Mouse (Mus musculus) intestine, embryonic 16.5 days (tissue): ENCODE results near the gene Dusp15. TPM values are rescaled to one million over a fixed set of nuclear protein-coding genes. Genes with fewer than 3 reads are reported as not detected.

Source experiments
- ATAC-seq: fragments of 200-750 bp; cut with Nextera tagmentation; 2 replicates; pipeline ENCODE4 v1.8.0; 2017; ENCODE audit warnings: moderate TSS enrichment, moderate library complexity
- H3K27ac ChIP-seq: fragments of 300-500 bp; sonication (generic); 2 replicates; pipeline ENCODE4 v1.5.1; 2014; ENCODE audit warnings: mild to moderate bottlenecking, low read length
- H3K27me3 ChIP-seq: fragments of 300-500 bp; sonication (generic); replicated peaks from 2 replicates; pipeline ENCODE4 v1.6.1; 2014; ENCODE audit warnings: low read length, control low read depth, mixed read lengths; ENCODE audit not compliant: control insufficient read depth, insufficient read depth
- H3K36me3 ChIP-seq: fragments of 300-500 bp; sonication (generic); 2 replicates; pipeline ENCODE4 v1.6.1; 2014; ENCODE audit warnings: low read length, control low read depth; ENCODE audit not compliant: control insufficient read depth, insufficient read depth
- H3K4me1 ChIP-seq: fragments of 300-500 bp; sonication (generic); 2 replicates; pipeline ENCODE4 v1.6.1; 2014; ENCODE audit warnings: low read length, control low read depth, mixed read lengths; ENCODE audit not compliant: control insufficient read depth, insufficient read depth
- H3K4me2 ChIP-seq: fragments of 300-500 bp; sonication (generic); 2 replicates; pipeline ENCODE4 v1.6.1; 2014; ENCODE audit warnings: low read depth, low read length, control low read depth
- H3K4me3 ChIP-seq: fragments of 300-500 bp; sonication (generic); 2 replicates; pipeline ENCODE4 v1.5.1; 2014; ENCODE audit warnings: mild to moderate bottlenecking, low read length
- H3K9ac ChIP-seq: fragments of 300-500 bp; sonication (generic); 2 replicates; pipeline ENCODE4 v1.6.1; 2014; ENCODE audit warnings: low read depth, low read length
- H3K9me3 ChIP-seq: fragments of 300-500 bp; sonication (generic); 2 replicates; pipeline ENCODE4 v1.6.1; 2016; ENCODE audit warnings: low read length, control low read depth; ENCODE audit not compliant: control insufficient read depth
- WGBS: fragments of 180-500 bp; shearing (Covaris S2); extraction: QIAGEN DNeasy Blood & Tissue Kit; methylation state at CpG from one replicate; pipeline ENCODE4 v1.1.7; 2014; 5-methylcytosine and 5-hydroxymethylcytosine counted together
- polyA plus RNA-seq: library from polyadenylated mRNA; unstranded; fragments of >200 nt; fragmentation: Nextera tagmentation; extraction: Ambion mirVana; gene quantifications from 2 replicates; pipeline ENCODE4 v1.2.1, GENCODE M21; 2015

Dusp15 gene
- polyA plus RNA-seq, 1 experiment from 2014 or later, result 0.13 TPM

- 38% methylated on average over 5 of the region's 5 CpGs for WGBS
- no peaks in the 10 kb centered on the region; the same call in 1 of the 2 replicates for H3K4me1 ChIP-seq
- H3K9me3 ChIP-seq, result no peaks in the 10 kb centered on the region
- no peak overlapping the region for H3K27ac ChIP-seq
- no peak overlapping the region for H3K4me3 ChIP-seq
- no peak overlapping the region for H3K9ac ChIP-seq
- H3K4me2 ChIP-seq, result no peak overlapping the region
- H3K27me3 ChIP-seq, result no peaks in the 10 kb centered on the region; the same call in 1 of the 2 replicates
- no peak for ATAC-seq
- no peaks in the 10 kb centered on the region for H3K36me3 ChIP-seq
Observed at GRCm38 (mm10) chr2:152933614-152934013, 17.9 kb downstream of the Dusp15 start.

GRCm38 (mm10) chr2:152933048-152933447 lies 18.4 kb downstream of the Dusp15 start, which contains the start of gene Foxs1:
Gene Foxs1 (minus strand): TSS chr2:152933208.
- 0 out of 2 replicates have a peak within 1 kb of the TSS, but pooled peaks have one; percentile 6 for H3K4me3 ChIP-seq

GRCm38 (mm10) chr2:152931456-152932160 lies 19.9 kb downstream of the Dusp15 start:
- peak overlapping the region; percentile 27; the same call in 1 of the 2 replicates for H3K9ac ChIP-seq
- ATAC-seq, result no peak
- no peaks in the 10 kb centered on the region; the same call in 1 of the 2 replicates for H3K27me3 ChIP-seq
- H3K27ac ChIP-seq, result peak overlapping the region; percentile 54
- WGBS, result 58% methylated on average over 12 of the region's 12 CpGs
- H3K4me1 ChIP-seq, result no peaks in the 10 kb centered on the region; the same call in 1 of the 2 replicates
- H3K4me2 ChIP-seq, result no peak overlapping the region
- 0 out of 2 replicates have a peak overlapping the region, but pooled peaks have one; percentile 6 for H3K4me3 ChIP-seq
- H3K36me3 ChIP-seq, result no peaks in the 10 kb centered on the region
- no peaks in the 10 kb centered on the region for H3K9me3 ChIP-seq

More at GRCm38 (mm10) chr2:152933048-152933447, 18.4 kb downstream of the Dusp15 start, which contains the start of gene Foxs1:
- H3K9me3 ChIP-seq, result no peaks in the 10 kb centered on the region
- H3K4me1 ChIP-seq, result no peaks in the 10 kb centered on the region; the same call in 1 of the 2 replicates
- 0 out of 2 replicates have a peak, but pooled peaks have one; percentile 50 for ATAC-seq
- H3K4me2 ChIP-seq, result no peak within 1 kb of the TSS; the same call in 1 of the 2 replicates
- H3K9ac ChIP-seq, result peak within 1 kb of the TSS; percentile 27
- H3K36me3 ChIP-seq, result no peaks in the 10 kb centered on the region
- H3K27me3 ChIP-seq, result no peaks in the 10 kb centered on the region; the same call in 1 of the 2 replicates
- H3K27ac ChIP-seq, result peak within 1 kb of the TSS; percentile 20
- 34% methylated on average over 9 of the region's 9 CpGs for WGBS

GRCm38 (mm10) chr2:152930276-152930675 lies 21.2 kb downstream of the Dusp15 start:
- 26% methylated on average over 2 of the region's 2 CpGs for WGBS
- no peak overlapping the region; the same call in 1 of the 2 replicates for H3K27ac ChIP-seq
- no peaks in the 10 kb centered on the region for H3K27me3 ChIP-seq
- no peak overlapping the region for H3K4me3 ChIP-seq
- H3K4me1 ChIP-seq, result peaks cover 5% of the 10 kb centered on the region; the same call in 1 of the 2 replicates
- H3K4me2 ChIP-seq, result no peak overlapping the region
- no peaks in the 10 kb centered on the region for H3K9me3 ChIP-seq
- no peak for ATAC-seq
- H3K36me3 ChIP-seq, result no peaks in the 10 kb centered on the region
- peak overlapping the region; percentile 2; the same call in 1 of the 2 replicates for H3K9ac ChIP-seq

- Histone ChIP-seq H3K27ac (no peak overlapping the region; the same call in 1 of the 2 replicates), H3K4me1 (peaks cover 9% of the 10 kb centered on the region; the same call in 1 of the 2 replicates)
- 73% methylated on average over 3 of the region's 3 CpGs for WGBS
Observed at GRCm38 (mm10) chr2:152928988-152929370, 22.5 kb downstream of the Dusp15 start.

GRCm38 (mm10) chr2:152928219-152928987 lies 23.1 kb downstream of the Dusp15 start:
- no peaks in the 10 kb centered on the region for H3K36me3 ChIP-seq
- H3K27me3 ChIP-seq, result no peaks in the 10 kb centered on the region
- ATAC-seq, result no peak
- H3K9ac ChIP-seq, result no peak overlapping the region
- WGBS, result 48% methylated on average over 14 of the region's 14 CpGs
- peak overlapping the region; percentile 27 for H3K27ac ChIP-seq
- H3K9me3 ChIP-seq, result no peaks in the 10 kb centered on the region
- H3K4me3 ChIP-seq, result no peak overlapping the region
- no peak overlapping the region for H3K4me2 ChIP-seq
- peaks cover 10% of the 10 kb centered on the region; the same call in 1 of the 2 replicates for H3K4me1 ChIP-seq

More at GRCm38 (mm10) chr2:152928988-152929370, 22.5 kb downstream of the Dusp15 start:
- H3K27me3 ChIP-seq, result no peaks in the 10 kb centered on the region
- no peaks in the 10 kb centered on the region for H3K36me3 ChIP-seq
- H3K9me3 ChIP-seq, result no peaks in the 10 kb centered on the region
- H3K4me2 ChIP-seq, result no peak overlapping the region
- no peak for ATAC-seq
- H3K4me3 ChIP-seq, result no peak overlapping the region
- no peak overlapping the region for H3K9ac ChIP-seq

GRCm38 (mm10) chr2:152927371-152927770 lies 24.1 kb downstream of the Dusp15 start:
- Histone ChIP-seq H3K27ac (no peak overlapping the region), H3K9ac (no peak overlapping the region)

GRCm38 (mm10) chr2:152926896-152927295 lies 24.6 kb downstream of the Dusp15 start:
- no peak for ATAC-seq
- Histone ChIP-seq H3K27ac (no peak overlapping the region), H3K9ac (no peak overlapping the region), H3K27me3 (no peaks in the 10 kb centered on the region), H3K36me3 (no peaks in the 10 kb centered on the region), H3K4me1 (peaks cover 12% of the 10 kb centered on the region; the same call in 1 of the 2 replicates), H3K9me3 (no peaks in the 10 kb centered on the region), H3K4me2 (no peak overlapping the region), H3K4me3 (no peak overlapping the region)
- WGBS, result 70% methylated on average over 9 of the region's 9 CpGs

More at GRCm38 (mm10) chr2:152927371-152927770, 24.1 kb downstream of the Dusp15 start:
- H3K9me3 ChIP-seq, result no peaks in the 10 kb centered on the region
- H3K4me2 ChIP-seq, result no peak overlapping the region
- no peaks in the 10 kb centered on the region for H3K36me3 ChIP-seq
- H3K27me3 ChIP-seq, result no peaks in the 10 kb centered on the region
- no peak for ATAC-seq
- peaks cover 10% of the 10 kb centered on the region; the same call in 1 of the 2 replicates for H3K4me1 ChIP-seq
- WGBS, result 47% methylated on average over 5 of the region's 5 CpGs
- no peak overlapping the region for H3K4me3 ChIP-seq
